Mouse (Mus musculus) forebrain, embryonic 14.5 days (tissue): ENCODE measurements at regions not wholly inside any gene's neighbourhood (a gene's known extent, or its start where the extent isn't known, plus 50 kb on each side); places are given as distances from the start of the nearest gene placed in this dataset.

ENCODE experiments used
- ATAC-seq: fragments of 200-750 bp; cut with Nextera tagmentation; 2 replicates; pipeline ENCODE4 v1.8.0; 2017; ENCODE audit warnings: mild to moderate bottlenecking, moderate library complexity
- DNase-seq: peaks from one replicate; pipeline ENCODE4 v3.0.0-alpha.2; 2015; ENCODE audit warnings: low spot score
- H3K27ac ChIP-seq: fragments of 300-500 bp; sonication (generic); 2 replicates; pipeline ENCODE4 v1.5.1; 2014; ENCODE audit warnings: low read depth, mild to moderate bottlenecking, control low read depth, low read length, moderate library complexity
- H3K27me3 ChIP-seq: fragments of 300-500 bp; sonication (generic); replicated peaks from 2 replicates; pipeline ENCODE4 v1.6.1; 2014; ENCODE audit warnings: low read length, control low read depth, mixed read lengths; ENCODE audit not compliant: control insufficient read depth, insufficient read depth
- H3K36me3 ChIP-seq: fragments of 300-500 bp; sonication (generic); 2 replicates; pipeline ENCODE4 v1.6.1; 2014; ENCODE audit warnings: low read length, control low read depth; ENCODE audit not compliant: control insufficient read depth, insufficient read depth
- H3K4me1 ChIP-seq: fragments of 300-500 bp; sonication (generic); 2 replicates; pipeline ENCODE4 v1.6.1; 2014; ENCODE audit warnings: antibody characterized with exemption, low read length, control low read depth; ENCODE audit not compliant: control insufficient read depth, insufficient read depth
- H3K4me2 ChIP-seq: fragments of 300-500 bp; sonication (generic); 2 replicates; pipeline ENCODE4 v1.6.1; 2014; ENCODE audit warnings: mild to moderate bottlenecking, control low read depth, low read length
- H3K4me3 ChIP-seq: fragments of 300-500 bp; sonication (generic); 2 replicates; pipeline ENCODE4 v1.5.1; 2014; ENCODE audit warnings: low read depth, low read length, control low read depth
- H3K9ac ChIP-seq: fragments of 300-500 bp; sonication (generic); 2 replicates; pipeline ENCODE4 v1.6.1; 2014; ENCODE audit warnings: mild to moderate bottlenecking, low read length, control low read depth, moderate library complexity
- H3K9me3 ChIP-seq: fragments of 300-500 bp; sonication (generic); replicated peaks from 2 replicates; pipeline ENCODE4 v1.6.1; 2016; ENCODE audit warnings: low read length, control low read depth, mixed read lengths; ENCODE audit not compliant: control insufficient read depth
- WGBS: fragments of 180-500 bp; shearing (Covaris S2); extraction: QIAGEN DNeasy Blood & Tissue Kit; methylation state at CpG from one replicate; pipeline ENCODE4 v1.1.7; 2014; 5-methylcytosine and 5-hydroxymethylcytosine counted together

DNA sequence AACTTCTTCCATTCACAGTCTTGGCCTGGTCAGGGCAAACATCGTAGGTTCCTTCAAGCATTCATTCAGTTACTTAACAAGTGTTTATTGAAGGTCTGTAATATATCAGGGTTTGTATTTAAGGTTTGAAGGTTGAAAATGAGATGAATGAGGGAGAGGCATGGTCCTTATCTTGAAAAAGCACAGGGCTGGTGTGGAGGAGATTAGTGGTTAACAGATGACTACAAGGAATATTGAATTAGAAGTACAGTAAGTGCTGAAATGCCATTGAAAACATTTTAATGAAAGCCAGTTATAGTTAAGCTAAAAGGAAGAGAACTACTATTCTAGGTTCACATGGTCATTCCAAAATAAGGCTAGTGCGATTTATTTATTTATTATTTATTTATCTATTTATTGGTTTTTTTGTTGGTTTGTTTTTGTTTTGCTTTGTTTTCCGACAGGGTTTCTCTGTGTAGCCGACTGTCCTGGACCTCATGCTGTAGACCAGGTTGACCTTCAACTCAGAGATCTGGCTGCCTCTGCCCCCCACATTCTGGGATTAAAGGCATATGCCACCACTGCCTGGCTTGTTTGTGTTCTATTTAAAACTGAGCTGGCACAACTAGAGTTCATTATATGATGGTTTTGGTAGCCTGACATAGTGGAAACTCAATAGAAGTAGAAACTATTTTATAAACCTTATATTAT lies 718.1 kb downstream of the Adgrl2 start:
- no peaks in the 10 kb centered on the region for H3K9me3 ChIP-seq
- no peak overlapping the region for H3K4me3 ChIP-seq
- no peaks in the 10 kb centered on the region for H3K27me3 ChIP-seq
- WGBS = 81% methylated on average over 4 of the region's 4 CpGs
- H3K4me2 ChIP-seq = no peak overlapping the region
- ATAC-seq (no peak), DNase-seq (no peak)
- no peak overlapping the region for H3K27ac ChIP-seq
- no peaks in the 10 kb centered on the region for H3K4me1 ChIP-seq
- H3K36me3 ChIP-seq = no peaks in the 10 kb centered on the region
- no peak overlapping the region for H3K9ac ChIP-seq

DNA sequence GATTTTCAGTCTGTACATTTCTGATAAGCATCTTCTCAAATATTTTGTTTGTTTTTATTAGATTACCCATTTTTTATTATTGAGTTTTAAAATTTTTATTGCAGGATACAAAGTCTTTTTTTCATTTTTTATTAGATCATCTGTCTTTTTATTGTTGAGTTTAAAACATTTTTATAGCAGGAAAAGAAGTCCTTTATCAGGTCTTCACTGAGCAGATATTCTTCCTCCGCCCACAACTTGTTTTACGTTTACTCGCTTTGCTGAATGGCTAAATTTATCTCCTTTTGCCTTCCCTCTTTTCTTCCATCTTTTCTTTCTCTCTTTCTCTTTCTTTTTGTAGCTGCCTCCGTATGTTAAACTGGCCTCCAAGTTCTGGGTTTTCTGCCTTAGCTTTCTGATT lies 721.5 kb downstream of the Adgrl2 start:
- Histone ChIP-seq H3K36me3 (no peaks in the 10 kb centered on the region), H3K9me3 (no peaks in the 10 kb centered on the region), H3K27me3 (no peaks in the 10 kb centered on the region), H3K4me2 (no peak overlapping the region), H3K4me3 (no peak overlapping the region), H3K27ac (no peak overlapping the region), H3K9ac (no peak overlapping the region), H3K4me1 (no peaks in the 10 kb centered on the region)
- ATAC-seq (no peak), DNase-seq (no peak)
- 93% methylated on average over 4 of the region's 4 CpGs for WGBS

DNA sequence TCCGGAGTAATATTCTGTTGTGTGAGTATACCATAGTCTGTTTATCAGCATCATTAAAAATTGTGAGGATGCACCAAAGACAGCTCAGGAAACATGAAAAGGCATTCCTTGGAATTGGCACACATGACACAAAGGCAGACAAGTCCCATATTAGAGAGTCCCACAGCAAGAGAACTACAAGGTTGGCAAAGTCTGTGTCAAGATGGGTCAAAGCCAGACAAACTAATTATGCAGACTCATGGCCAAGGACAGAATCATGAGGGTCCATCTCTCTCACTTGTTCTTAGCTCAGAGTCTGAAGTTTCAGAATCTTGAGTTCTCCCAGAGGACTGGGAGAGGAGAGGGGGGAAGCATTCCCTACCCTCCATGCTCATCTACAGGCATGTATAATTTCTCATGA lies 731.1 kb downstream of the Adgrl2 start:
- no peak overlapping the region for H3K9ac ChIP-seq
- H3K27ac ChIP-seq = no peak overlapping the region
- H3K9me3 ChIP-seq = no peaks in the 10 kb centered on the region
- H3K27me3 ChIP-seq = no peaks in the 10 kb centered on the region
- 96% methylated on average over 1 of the region's 1 CpGs for WGBS
- no peak for ATAC-seq
- H3K4me2 ChIP-seq = no peak overlapping the region
- H3K36me3 ChIP-seq = no peaks in the 10 kb centered on the region
- no peak for DNase-seq
- no peak overlapping the region for H3K4me3 ChIP-seq
- H3K4me1 ChIP-seq = no peaks in the 10 kb centered on the region

DNA sequence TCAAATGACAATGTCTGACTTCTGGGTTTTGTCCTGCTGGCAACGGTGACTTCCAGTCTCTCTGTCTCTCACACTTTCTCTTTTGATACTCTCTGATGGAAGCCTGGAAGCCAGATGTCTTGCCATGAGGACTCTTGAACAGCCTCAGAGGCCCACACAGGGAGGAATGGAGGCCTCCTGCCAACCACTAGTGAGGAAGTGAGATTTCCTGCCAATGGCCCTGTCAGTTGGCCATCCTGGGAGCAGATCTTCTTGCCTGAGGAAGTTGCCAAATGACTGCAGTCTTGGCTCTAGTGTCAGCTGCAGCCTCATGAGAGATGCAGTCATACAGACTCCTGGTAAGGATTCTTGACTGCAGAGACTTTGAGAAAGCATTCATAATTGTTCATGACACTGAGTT lies 741.7 kb downstream of the Adgrl2 start:
- no peak for ATAC-seq
- H3K4me1 ChIP-seq = no peaks in the 10 kb centered on the region
- no peak overlapping the region for H3K9ac ChIP-seq
- no peaks in the 10 kb centered on the region for H3K9me3 ChIP-seq
- H3K27ac ChIP-seq = no peak overlapping the region
- DNase-seq = peak; percentile 51
- H3K36me3 ChIP-seq = no peaks in the 10 kb centered on the region
- 84% methylated on average over 1 of the region's 1 CpGs for WGBS
- no peak overlapping the region for H3K4me3 ChIP-seq
- no peaks in the 10 kb centered on the region for H3K27me3 ChIP-seq
- no peak overlapping the region for H3K4me2 ChIP-seq

DNA sequence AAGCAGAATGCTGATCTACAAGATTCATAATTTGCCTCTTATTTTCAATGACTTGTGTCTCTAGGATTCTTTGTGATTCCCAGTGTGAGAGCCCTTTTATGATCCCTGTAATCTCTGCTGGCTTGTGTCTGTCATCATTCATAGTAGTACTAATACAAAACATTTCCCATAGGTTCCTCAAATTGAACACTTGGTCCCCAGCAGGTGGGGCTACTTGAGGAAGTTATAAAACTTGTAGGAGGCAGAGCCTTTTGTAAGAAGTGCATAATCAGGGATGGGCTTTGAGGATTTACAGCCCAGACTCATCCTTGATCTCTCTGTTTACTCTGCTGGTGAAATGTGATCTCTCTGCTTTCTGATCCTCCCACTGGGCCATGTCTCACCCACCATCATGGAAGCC lies 743.6 kb downstream of the Adgrl2 start:
- H3K4me1 ChIP-seq = no peaks in the 10 kb centered on the region
- H3K9ac ChIP-seq = no peak overlapping the region
- no peak overlapping the region for H3K4me2 ChIP-seq
- H3K4me3 ChIP-seq = no peak overlapping the region
- H3K27me3 ChIP-seq = no peaks in the 10 kb centered on the region
- ATAC-seq (no peak), DNase-seq (no peak)
- H3K27ac ChIP-seq = no peak overlapping the region
- no peaks in the 10 kb centered on the region for H3K36me3 ChIP-seq
- H3K9me3 ChIP-seq = no peaks in the 10 kb centered on the region

DNA sequence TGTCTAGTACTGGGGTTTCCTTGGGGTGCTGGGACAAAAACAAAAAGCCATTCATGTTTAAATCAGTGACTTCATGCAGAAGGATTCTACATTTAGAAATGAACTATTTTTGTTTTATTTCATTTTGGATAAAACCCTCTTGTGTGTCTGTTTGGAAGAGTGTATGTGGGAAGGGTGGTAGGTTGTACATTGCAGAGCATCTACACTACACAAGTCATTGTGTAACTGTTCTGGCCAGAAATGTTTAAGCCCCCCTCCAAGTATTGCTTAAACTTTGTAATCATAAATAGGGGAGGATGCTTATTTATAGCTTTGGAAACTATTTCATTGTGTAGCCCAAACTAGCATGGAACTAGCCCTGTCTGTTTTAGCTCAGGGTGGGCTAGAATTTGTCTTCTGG lies 752.3 kb downstream of the Adgrl2 start:
- DNase-seq = no peak

DNA sequence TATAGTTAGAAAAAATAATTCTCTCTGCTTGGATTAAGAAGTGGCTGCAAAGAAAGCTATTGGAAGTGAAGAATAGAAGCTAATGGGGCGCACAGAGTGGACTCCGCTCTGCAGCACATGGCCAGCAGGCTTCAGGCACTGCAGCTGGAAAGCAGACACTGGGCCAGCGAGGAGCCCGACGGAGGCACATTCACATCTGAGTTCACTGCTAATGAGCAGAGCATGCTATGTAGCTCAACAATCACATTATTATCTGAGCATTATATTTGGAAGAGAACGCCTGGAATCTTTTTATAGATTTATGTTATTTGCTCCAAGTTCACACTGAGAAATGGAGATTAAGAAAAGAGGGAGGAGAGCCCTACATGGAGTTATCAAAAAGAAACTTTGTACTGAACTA lies 752.8 kb downstream of the Adgrl2 start:
- H3K4me2 ChIP-seq = no peak overlapping the region
- ATAC-seq (0 out of 2 replicates have a peak, but pooled peaks have one; percentile 42), DNase-seq (no peak)
- no peaks in the 10 kb centered on the region for H3K36me3 ChIP-seq
- 42% methylated on average over 6 of the region's 6 CpGs for WGBS
- no peaks in the 10 kb centered on the region for H3K9me3 ChIP-seq
- no peaks in the 10 kb centered on the region for H3K4me1 ChIP-seq
- no peak overlapping the region for H3K27ac ChIP-seq
- no peak overlapping the region for H3K9ac ChIP-seq
- H3K27me3 ChIP-seq = no peaks in the 10 kb centered on the region
- H3K4me3 ChIP-seq = no peak overlapping the region

More for the DNA sequence above, 752.3 kb downstream of the Adgrl2 start:
- Histone ChIP-seq H3K27ac (no peak overlapping the region), H3K27me3 (no peaks in the 10 kb centered on the region), H3K4me1 (no peaks in the 10 kb centered on the region), H3K36me3 (no peaks in the 10 kb centered on the region), H3K4me3 (no peak overlapping the region), H3K9me3 (no peaks in the 10 kb centered on the region), H3K9ac (no peak overlapping the region), H3K4me2 (no peak overlapping the region)
- ATAC-seq = no peak

DNA sequence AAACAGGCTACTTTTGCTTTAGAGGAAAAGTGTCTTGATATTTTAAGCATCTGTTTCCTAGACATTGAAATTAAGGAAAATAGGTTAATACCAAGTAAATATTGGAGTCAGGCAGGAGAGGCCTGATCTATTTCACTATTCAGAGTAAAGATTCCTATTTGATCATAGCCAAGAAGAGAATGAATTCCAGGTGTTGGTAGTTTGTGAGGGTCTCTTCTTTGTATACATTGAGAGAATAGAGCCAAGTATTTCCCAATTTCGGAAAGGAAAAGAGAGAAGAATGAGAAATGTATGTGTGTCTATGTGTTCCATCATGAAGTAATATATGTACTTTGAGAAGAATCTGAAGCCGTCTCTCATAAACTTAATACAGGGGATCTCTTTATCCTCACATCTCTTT lies 756.7 kb downstream of the Adgrl2 start:
- Histone ChIP-seq H3K27me3 (no peaks in the 10 kb centered on the region), H3K36me3 (no peaks in the 10 kb centered on the region), H3K4me2 (no peak overlapping the region), H3K27ac (no peak overlapping the region), H3K4me3 (no peak overlapping the region), H3K9me3 (no peaks in the 10 kb centered on the region), H3K4me1 (no peaks in the 10 kb centered on the region), H3K9ac (no peak overlapping the region)
- WGBS = 85% methylated on average over 2 of the region's 2 CpGs
- no peak for ATAC-seq
- DNase-seq = no peak

DNA sequence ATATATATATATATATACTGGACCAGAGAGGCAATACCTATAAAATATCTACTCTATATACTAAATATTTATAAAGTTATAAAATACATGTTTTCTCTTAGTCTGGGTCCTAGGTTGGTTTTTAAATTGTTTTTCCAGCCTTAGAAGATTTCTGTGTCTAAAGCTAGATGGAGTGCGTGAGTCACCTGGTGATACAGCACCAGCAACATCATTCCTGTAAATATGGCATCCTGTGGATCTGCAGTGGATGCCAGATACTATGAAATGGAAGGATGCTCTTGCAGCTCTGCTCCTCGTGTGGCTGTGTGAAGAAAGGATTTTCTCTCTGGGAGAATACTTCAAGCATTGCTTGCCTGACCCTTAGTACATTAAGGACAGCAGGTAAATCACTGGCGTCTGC lies 761.2 kb downstream of the Adgrl2 start:
- WGBS = 80% methylated on average over 3 of the region's 3 CpGs
- DNase-seq = no peak
- no peaks in the 10 kb centered on the region for H3K27me3 ChIP-seq
- H3K36me3 ChIP-seq = no peaks in the 10 kb centered on the region
- H3K4me1 ChIP-seq = no peaks in the 10 kb centered on the region
- no peak for ATAC-seq
- H3K9ac ChIP-seq = no peak overlapping the region
- no peak overlapping the region for H3K4me3 ChIP-seq
- no peaks in the 10 kb centered on the region for H3K9me3 ChIP-seq
- H3K4me2 ChIP-seq = no peak overlapping the region
- H3K27ac ChIP-seq = no peak overlapping the region
